7 mouse cellular contexts compared by ENCODE assay signal in the genomic region with DNA sequence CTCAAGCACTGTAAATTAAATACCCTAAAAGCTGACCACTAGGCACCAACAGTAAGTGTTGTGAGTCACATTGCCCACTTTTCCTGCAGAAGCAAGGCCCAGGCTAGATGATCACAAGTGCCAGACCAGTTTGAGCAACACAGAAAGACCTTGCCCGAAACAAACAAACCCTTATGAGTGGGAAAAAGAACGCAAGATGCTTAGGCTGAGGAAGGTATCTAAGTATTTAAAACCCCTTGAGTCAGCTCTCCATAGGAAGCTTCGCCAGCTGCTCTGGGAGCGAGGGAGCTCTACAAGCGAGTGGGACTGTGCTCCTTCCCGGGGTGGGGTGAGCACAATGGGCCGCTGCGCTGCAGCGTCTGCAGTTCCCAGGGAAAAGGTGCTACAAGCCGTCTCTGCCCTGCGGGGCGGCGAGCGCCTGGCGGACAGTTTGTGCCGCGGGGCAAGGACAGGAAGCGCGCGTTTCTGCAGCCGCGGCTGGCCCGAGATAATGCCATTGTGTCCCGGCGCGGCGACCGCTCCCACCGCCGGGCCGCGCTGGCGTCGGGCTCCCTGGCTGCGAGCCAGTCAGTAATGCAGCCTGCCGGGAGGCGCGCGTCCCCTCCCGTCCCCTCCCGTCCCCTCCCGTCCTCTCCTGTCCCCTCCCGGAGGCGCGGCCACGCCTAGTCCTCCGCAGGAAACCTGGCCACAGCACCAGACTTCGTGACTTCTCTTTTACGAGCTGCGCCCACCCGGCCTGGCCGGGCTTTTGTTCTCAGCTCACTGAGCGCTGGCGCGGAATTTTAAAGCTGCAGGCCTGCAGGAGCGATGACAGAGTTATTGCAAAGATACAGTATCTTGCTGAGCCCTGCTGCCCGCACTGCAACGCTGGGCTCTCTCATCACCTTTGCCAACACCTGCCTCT.
DNase-seq lines count a peak whose midpoint lies in the region; ATAC-seq lines count a peak whose summit lies in the region.

No protein-coding gene starts in this region.

- peak overlapping the region; percentile 56 for H3K4me3 ChIP-seq in embryonic facial prominence, embryonic 12.5 days
- H3K4me3 ChIP-seq in limb, embryonic 12.5 days (replicated peaks), result peak overlapping the region; percentile 55
- H3K4me3 ChIP-seq in midbrain, embryonic 13.5 days (replicated peaks), result peak overlapping the region; percentile 55
- H3K4me3 ChIP-seq in stomach, embryonic 16.5 days (replicated peaks; ENCODE audit: low read length), result peak overlapping the region; percentile 65

- H3K9ac ChIP-seq in embryonic facial prominence, embryonic 12.5 days, result peak overlapping the region; percentile 73
- peak overlapping the region; percentile 85 for H3K9ac ChIP-seq in limb, embryonic 12.5 days (replicated peaks)
- H3K9ac ChIP-seq in midbrain, embryonic 13.5 days (replicated peaks), result peak overlapping the region; percentile 87
- peak overlapping the region; percentile 81 for H3K9ac ChIP-seq in stomach, embryonic 16.5 days (ENCODE audit: low read length)

- H3K4me2 ChIP-seq in embryonic facial prominence, embryonic 12.5 days (replicated peaks), result peak overlapping the region; percentile 72
- H3K4me2 ChIP-seq in limb, embryonic 12.5 days, result peak overlapping the region; percentile 80
- H3K4me2 ChIP-seq in midbrain, embryonic 13.5 days (replicated peaks), result peak overlapping the region; percentile 70
- peak overlapping the region; percentile 83 for H3K4me2 ChIP-seq in stomach, embryonic 16.5 days (ENCODE audit: low read depth, low read length)

- H3K27me3 ChIP-seq in embryonic facial prominence, embryonic 12.5 days, result no peaks in the 10 kb centered on the region
- no peaks in the 10 kb centered on the region for H3K27me3 ChIP-seq in limb, embryonic 12.5 days
- no peaks in the 10 kb centered on the region for H3K27me3 ChIP-seq in midbrain, embryonic 13.5 days
- H3K27me3 ChIP-seq in stomach, embryonic 16.5 days (ENCODE audit: control insufficient read depth, insufficient read depth, low read length), result no peaks in the 10 kb centered on the region

- peak; percentile 46 for DNase-seq in brain, embryonic 18.5 days (ENCODE audit: low read depth, low spot score)
- peak; percentile 78 for DNase-seq in heart, adult 8-10 months (ENCODE audit: low spot score)
- DNase-seq in kidney, adult 8-10 months, result peak; percentile 55 to 57

- peak; percentile 93 for ATAC-seq in embryonic facial prominence, embryonic 12.5 days (ENCODE audit: insufficient number of reproducible peaks, insufficient read depth, low FRiP score, low TSS enrichment)
- ATAC-seq in limb, embryonic 12.5 days (ENCODE audit: insufficient number of reproducible peaks, insufficient read depth, low FRiP score, low TSS enrichment, low read depth), result peak; percentile 96
- ATAC-seq in midbrain, embryonic 13.5 days, result peak; percentile 97
- peak; percentile 93 for ATAC-seq in stomach, embryonic 16.5 days (ENCODE audit: insufficient read depth, low FRiP score)

- no peaks in the 10 kb centered on the region for H3K9me3 ChIP-seq in embryonic facial prominence, embryonic 12.5 days
- H3K9me3 ChIP-seq in limb, embryonic 12.5 days, result 0 out of 2 replicates have a peak, but pooled peaks cover 5% of the 10 kb centered on the region
- H3K9me3 ChIP-seq in midbrain, embryonic 13.5 days, result peaks cover 5% of the 10 kb centered on the region; the same call in 1 of the 2 replicates
- no peaks in the 10 kb centered on the region for H3K9me3 ChIP-seq in stomach, embryonic 16.5 days (replicated peaks; ENCODE audit: control insufficient read depth, low read length)

- no peaks in the 10 kb centered on the region for H3K36me3 ChIP-seq in embryonic facial prominence, embryonic 12.5 days
- H3K36me3 ChIP-seq in limb, embryonic 12.5 days, result no peaks in the 10 kb centered on the region
- H3K36me3 ChIP-seq in midbrain, embryonic 13.5 days, result no peaks in the 10 kb centered on the region
- no peaks in the 10 kb centered on the region for H3K36me3 ChIP-seq in stomach, embryonic 16.5 days (ENCODE audit: control insufficient read depth, insufficient read depth, low read length)

- WGBS in embryonic facial prominence, embryonic 12.5 days, result under 1% methylated on average over 58 of the region's 58 CpGs
- under 1% methylated on average over 58 of the region's 58 CpGs for WGBS in limb, embryonic 12.5 days
- under 1% methylated on average over 54 of the region's 58 CpGs for WGBS in midbrain, embryonic 13.5 days
- WGBS in stomach, embryonic 16.5 days, result under 1% methylated on average over 58 of the region's 58 CpGs

- peak overlapping the region; percentile 73 for H3K27ac ChIP-seq in embryonic facial prominence, embryonic 12.5 days
- peak overlapping the region; percentile 95 for H3K27ac ChIP-seq in limb, embryonic 12.5 days
- H3K27ac ChIP-seq in midbrain, embryonic 13.5 days, result peak overlapping the region; percentile 88
- H3K27ac ChIP-seq in stomach, embryonic 16.5 days (ENCODE audit: low read length), result peak overlapping the region; percentile 75

- H3K4me1 ChIP-seq in embryonic facial prominence, embryonic 12.5 days, result no peaks in the 10 kb centered on the region
- no peaks in the 10 kb centered on the region; the same call in 1 of the 2 replicates for H3K4me1 ChIP-seq in limb, embryonic 12.5 days (replicated peaks)
- H3K4me1 ChIP-seq in midbrain, embryonic 13.5 days (replicated peaks), result peaks cover 3% of the 10 kb centered on the region
- H3K4me1 ChIP-seq in stomach, embryonic 16.5 days (ENCODE audit: control insufficient read depth, insufficient read depth, low read length), result peaks cover 4% of the 10 kb centered on the region; the same call in 1 of the 2 replicates

Comparison
In these comparisons a context has a peak if more than half of its experiments do, and no peak if none do; other contexts are left out.
1. Peak in every context shown above with its lines: DNase-seq, ATAC-seq, H3K4me3 ChIP-seq and H3K27ac ChIP-seq.